Mouse (Mus musculus): ENCODE data around the gene Mpp3.

The Mpp3 gene

DNA sequence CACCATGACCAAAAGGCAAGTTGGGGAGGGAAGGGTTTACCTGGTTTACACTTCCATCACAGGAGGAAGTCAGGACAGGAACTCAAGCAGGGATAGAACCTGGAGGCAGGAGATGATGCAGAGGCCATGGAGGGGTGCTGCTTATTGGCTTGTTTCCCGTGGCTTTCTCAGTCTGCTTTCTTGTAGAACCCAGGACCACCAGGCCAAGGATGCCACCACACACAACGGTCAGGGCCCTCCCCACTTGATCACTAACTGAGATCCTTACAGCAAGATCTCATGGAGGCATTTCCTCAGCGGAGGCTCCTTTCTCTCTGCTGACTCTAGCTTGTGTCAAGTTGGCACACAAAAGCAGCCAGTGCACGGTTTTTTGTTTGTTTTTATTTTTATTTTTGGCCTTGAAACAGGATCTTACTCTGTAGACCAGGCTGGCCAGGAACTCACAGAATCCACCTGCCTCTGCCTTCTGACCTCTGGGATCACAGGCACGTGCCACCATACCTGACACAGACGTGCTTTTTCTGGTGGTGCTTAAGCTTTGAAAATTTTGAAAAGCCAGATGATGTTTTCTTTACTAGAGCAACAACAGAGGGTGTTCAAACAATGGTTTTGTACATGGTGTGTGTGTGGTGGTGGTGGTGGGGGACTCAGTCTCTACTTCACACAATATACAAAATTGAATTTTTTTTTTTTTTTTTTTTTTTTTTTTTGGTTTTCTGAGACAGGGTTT is at the start of gene Mpp3:
TSS of gene Mpp3 (minus strand) at position 375 of the 730 bp plus-strand sequence.
- DNase-seq (ENCODE audit: low read depth, low spot score): no peak

- no peak for DNase-seq (ENCODE audit: low read depth, low spot score)
Measured at GRCm38 (mm10) chr11:102073722-102074121, 45.5 kb upstream of the Mpp3 start.

DNA sequence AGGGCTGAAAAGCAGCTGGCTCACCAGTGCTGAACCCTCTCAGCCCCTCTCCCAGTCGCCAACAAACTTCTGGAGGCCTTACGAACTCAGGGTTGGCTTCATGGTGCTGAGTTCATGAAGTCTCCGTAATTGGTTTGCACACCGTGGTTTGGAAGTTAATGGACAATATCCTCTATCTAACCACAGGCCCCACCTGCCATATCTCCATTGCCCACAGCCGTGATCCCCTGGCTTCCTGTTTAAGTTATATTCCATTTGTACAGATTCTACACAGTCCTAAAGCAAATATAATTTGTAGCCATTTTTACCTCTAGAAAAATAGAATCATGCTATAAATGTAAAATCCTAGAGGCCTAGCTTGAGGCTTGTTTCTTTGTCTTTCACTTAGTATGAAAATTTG is 44.5 kb upstream of the Mpp3 start:
- DNase-seq (ENCODE audit: low read depth, low spot score): no peak

DNA sequence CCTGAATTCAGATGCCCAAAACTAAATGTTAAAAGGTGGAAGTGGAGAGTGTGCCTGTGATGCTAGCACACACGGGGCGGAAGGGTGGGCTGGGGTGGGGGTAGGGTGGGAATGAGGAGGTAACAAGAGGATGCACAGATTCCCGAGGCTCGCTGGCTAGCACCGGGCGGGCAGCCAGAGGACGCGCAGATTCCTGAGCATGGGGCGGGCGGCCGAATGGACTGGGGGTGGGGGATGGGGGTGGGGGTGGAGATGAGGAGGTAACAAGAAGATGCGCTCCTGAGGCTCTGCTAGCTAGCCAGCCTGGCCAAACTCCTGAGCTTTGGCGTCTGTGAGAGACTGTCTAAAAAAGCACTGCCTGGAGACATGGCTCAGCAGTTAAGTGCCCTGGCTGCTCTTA is 42.2 kb upstream of the Mpp3 start:
- no peak for DNase-seq (ENCODE audit: low read depth, low spot score)

GRCm38 (mm10) chr11:102069633-102070032 is 41.4 kb upstream of the Mpp3 start:
- DNase-seq (ENCODE audit: low read depth, low spot score): no peak

GRCm38 (mm10) chr11:102068969-102069368 is 40.7 kb upstream of the Mpp3 start:
- peak; percentile 40 for DNase-seq (ENCODE audit: low read depth, low spot score)

DNA sequence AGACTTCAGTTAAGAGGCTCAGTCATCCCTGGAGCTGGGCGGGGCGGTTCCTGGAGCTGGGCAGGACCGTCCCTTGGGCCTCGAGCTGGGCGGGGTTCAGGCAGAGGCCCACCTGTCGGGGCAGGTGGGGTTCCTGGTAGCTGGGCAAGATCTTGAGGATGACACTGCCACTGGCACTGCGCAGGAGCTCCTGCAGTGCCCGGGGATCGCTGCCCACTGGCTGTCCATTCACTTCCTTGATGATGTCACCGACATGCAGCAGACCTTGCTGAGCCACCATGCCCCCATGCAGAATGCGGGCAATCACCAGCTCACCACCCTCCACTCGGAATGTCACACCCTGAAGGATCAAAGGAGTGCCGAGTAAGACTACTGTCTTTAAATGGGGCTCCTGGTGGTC is 34.8 kb upstream of the Mpp3 start:
- no peak for DNase-seq (ENCODE audit: low read depth, low spot score)

DNA sequence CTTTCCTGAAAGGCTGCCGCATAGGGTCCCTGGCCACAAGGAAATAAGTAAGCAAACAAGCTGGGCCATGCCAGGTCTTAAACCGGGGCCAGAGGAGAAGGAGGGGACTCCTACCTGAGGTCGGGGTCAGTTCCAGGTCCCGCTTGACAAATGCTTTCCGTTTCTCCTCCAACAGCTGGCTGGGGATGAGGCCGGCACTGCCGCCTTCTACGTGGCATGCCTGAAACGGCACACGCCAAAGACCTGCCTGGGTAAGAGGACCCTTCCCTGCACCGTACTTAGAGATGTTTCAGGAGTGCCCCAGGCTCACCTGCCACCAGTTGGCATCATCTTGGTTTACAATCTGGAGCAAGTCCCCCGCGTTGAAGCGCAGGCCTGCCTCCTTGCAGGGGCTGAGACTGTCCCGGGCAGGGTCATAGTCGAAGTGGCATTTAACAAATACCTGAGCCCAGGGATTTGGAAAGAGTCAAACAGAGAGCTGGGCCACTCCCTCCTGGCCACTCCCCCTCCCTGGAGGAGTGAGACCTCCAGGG is 33.7 kb upstream of the Mpp3 start:
- DNase-seq (ENCODE audit: low read depth, low spot score): no peak

DNA sequence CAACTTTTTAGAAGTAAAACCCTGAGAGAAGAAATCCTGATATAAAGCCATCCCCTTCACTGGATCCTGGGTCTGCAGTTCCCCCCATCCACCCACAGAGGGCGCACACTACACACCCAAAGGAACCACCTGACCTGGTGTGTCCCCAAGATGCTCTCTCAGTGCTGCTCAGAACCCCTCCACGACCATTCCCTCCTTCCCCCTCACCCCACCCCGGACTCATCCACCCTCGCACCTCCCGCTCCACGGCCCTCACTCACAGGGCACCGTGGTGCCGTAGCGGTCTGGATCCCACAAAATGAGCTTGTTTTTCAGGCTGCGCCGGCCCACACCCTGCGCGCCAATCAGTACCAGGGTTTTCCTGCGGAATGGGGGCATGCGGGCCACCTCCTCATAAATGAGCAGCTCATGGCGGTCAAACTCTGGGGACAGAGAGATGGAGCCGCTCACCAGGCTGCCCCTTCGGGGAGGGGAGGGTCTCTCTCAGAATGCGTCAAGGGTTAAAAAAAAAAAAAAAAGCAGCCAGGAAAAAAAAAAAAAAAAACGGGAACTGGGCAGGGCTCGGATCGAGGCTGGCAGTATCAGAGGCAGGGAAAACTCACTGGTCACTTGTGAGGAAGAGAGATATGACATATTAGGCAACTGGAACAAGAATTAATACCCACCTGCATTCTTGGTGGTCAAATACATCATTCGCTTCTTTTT is 33.1 kb upstream of the Mpp3 start:
- peak; percentile 80 for DNase-seq (ENCODE audit: low read depth, low spot score)

GRCm38 (mm10) chr11:102053847-102054246 is 25.6 kb upstream of the Mpp3 start:
- peak; percentile 64 for DNase-seq (ENCODE audit: low read depth, low spot score)

DNA sequence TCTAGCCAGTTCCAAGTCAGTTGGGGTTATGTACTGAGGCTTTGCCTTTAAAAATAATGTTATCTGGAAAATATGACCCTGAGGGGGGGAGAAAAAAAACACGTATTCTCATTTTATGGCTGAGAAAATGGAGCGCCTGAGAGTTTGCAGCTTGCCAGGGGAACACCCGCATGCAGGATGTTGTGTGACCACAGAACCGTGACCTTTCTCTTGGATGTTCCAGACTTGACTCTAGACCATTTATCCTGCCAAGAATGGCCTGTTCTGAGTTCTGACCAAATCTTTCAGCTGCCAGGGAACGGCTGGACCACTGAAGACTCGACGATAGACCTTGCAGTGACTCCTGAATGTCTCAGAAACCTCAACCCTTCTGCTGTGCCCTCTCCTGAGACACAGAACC is 24.9 kb upstream of the Mpp3 start:
- DNase-seq (ENCODE audit: low read depth, low spot score): no peak

GRCm38 (mm10) chr11:102052697-102053096 is 24.4 kb upstream of the Mpp3 start:
- no peak for DNase-seq (ENCODE audit: low read depth, low spot score)

DNA sequence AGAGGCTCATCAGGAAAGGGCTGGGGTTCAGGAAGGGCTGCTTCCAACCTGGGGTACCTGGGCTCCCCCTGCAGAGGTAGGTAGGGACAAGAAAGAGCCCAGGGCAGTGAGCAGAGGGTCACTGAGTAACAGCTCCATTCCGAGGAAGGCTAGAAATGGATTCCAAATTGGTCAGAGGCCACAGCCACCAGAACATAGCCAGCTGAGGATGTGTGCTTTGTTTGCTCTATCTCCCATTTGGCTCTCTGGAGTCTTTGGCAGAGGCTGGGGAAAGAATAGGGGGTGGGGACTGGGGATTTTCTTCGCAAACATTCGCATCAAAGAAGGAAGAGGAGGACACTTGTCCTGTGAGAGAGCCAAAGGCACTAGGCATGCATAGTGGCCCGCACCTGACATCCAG is 23.7 kb upstream of the Mpp3 start:
- no peak for DNase-seq (ENCODE audit: low read depth, low spot score)

GRCm38 (mm10) chr11:102051541-102051940 is 23.3 kb upstream of the Mpp3 start:
- DNase-seq (ENCODE audit: low read depth, low spot score): no peak

GRCm38 (mm10) chr11:102049875-102050482 is 21.7 kb upstream of the Mpp3 start:
- DNase-seq (ENCODE audit: low read depth, low spot score): no peak

GRCm38 (mm10) chr11:102046607-102047006 is 18.3 kb upstream of the Mpp3 start:
- DNase-seq (ENCODE audit: low read depth, low spot score): no peak

DNA sequence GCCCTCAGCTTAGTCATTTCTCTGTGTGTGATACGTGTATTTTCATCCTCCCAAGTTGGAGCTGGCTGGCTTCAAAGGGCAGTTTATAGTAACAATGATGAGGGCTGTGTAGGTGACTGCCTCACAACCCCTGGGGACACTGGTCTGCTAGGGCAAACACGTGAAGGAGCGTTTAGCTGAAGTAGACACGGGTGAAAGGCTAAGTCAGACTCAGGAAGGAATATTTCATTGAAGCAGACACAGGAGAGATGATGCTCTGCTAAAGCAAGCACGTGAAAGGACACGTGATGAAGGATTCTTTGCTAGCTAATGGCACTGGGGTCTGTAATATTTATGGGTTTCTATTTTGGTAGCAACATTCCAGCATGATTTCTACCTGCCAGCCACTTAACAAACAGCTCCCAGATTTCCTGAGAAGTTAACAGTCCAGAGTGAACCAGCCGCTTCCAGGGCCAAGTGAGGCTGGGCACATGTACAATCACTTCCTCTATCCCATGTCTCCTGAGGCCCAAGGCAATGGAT is 16.5 kb upstream of the Mpp3 start:
- no peak for DNase-seq (ENCODE audit: low read depth, low spot score)

GRCm38 (mm10) chr11:102043381-102043780 is 15.1 kb upstream of the Mpp3 start:
- no peak for DNase-seq (ENCODE audit: low read depth, low spot score)

DNA sequence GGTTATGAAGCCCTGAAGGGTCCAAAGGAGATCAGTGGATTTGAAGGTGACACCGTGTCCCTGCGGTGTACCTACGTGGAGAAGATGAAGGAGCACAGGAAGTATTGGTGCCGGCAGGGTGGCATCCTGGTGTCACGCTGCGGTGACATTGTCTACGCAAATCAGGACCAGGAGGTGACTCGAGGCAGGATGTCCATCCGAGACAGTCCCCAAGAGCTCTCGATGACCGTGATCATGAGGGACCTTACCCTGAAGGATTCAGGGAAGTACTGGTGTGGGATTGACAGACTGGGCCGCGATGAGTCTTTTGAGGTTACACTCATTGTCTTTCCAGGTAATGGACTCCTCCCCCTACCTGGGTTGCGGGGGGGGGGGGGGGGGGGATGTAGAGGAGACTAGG is 14.7 kb upstream of the Mpp3 start:
- no peak for DNase-seq (ENCODE audit: low read depth, low spot score)

- no peak for DNase-seq (ENCODE audit: low read depth, low spot score)
Measured at GRCm38 (mm10) chr11:102041350-102041949, 13.2 kb upstream of the Mpp3 start, which contains the start of gene Cd300lg. TSS of gene Cd300lg (plus strand) at chr11:102041509.

GRCm38 (mm10) chr11:102040646-102041045 is 12.4 kb upstream of the Mpp3 start:
- peak; percentile 16 for DNase-seq (ENCODE audit: low read depth, low spot score)

DNA sequence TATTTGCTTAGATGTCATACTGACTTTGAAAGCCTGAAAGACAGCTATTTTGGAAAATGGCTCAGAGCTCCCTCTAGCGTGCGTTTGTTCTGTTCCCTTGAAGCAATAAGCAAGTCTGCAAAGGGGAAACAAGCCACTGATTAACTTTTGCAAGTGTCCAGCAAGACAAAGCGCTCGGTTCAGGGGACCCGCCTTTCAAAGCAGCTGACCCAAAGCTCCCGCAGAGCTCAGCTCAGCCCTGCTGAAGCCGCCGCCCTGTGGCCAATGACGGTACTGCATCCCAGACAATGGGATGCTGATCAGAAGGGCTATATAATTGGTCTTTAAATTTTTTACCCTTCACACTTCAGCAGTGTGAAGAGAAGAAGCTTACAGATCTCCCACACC is 11.9 kb upstream of the Mpp3 start:
- peak; percentile 75 for DNase-seq (ENCODE audit: low read depth, low spot score)
